Mouse (Mus musculus) lung, postnatal 25 days (tissue): ENCODE measurements around the gene D630045J12Rik.

Source experiments
- DNase-seq: peaks from one replicate; pipeline ENCODE4 v3.0.0; 2022; ENCODE audit warnings: low spot score

D630045J12Rik gene

DNA sequence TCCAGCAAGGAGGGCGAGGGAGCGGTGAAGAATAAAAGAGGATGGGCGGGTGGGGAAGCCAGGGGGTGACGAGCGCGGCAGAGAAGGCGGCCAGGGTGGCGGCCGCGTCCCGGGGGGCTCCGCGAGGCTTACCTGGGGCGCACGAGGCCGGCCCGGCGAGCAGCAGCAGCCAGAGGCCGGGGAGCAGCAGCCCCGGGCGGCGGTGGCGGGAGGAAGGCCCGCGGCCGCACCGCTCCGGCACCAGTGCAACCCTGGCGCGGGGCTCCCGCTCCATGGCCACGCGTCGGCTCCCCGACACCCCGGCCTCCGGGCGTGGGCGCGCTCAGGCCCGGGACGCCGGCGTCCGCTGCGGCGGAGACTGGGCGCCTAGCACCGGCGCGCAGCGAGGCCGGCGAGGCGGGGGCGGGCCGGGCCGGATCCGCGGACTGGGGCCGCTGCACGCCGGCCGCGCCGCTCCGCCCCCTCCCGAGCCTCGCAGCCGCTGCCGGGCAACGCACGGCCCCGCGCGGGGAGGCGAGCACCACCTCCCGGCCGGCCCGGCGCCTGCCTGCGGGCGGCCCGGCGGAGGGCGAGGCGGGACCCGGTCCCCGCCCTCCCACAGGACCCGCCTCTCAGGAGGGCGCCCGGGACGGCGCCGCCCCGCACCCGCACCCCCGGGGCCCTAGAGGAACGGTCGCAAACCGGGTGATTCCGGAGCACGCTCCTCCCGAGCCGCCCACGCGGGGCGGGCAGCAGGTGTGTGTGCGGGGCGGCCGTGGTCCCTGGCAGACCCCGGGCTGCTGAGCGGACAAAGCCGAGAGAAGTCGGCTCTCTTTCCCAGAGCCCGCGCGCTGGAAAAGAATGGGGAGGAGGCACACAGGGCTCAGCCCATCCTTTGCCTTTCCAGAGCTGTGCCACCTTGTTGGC, at the start of gene D630045J12Rik:
TSS of gene D630045J12Rik (minus strand) at position 274 of the 906 bp plus-strand sequence.
- DNase-seq, result peak; percentile 75

DNA sequence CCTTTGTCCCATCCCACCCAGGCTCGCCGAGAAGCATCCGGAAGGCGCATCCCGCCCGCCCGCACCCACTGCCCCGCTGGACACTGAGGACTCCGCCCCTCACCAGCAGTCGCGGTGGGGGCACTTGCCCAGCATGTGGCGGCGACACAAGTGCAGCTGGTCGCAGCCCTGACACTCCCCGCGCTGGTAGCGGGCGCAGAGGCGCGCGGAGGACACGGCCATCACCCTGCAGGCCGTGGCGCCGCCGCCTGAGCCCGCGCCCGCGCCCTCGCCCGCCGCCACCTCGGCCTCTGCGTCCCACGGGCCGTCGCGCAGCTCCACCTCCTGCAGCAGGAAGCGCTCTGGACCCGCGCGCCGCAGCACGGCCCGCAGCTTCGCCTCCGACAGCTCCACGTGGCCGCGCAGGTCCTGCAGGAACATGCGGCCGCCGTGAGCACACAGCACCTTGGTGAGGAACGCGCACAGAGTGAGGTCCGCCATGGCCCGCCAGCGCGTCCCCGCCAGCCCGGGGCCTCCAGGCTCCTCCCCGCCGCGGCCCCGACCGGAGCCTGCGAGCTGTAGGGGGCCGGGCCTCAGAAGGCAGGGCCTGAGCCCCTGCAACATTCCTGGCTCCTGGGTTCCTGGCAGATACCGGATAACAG, 45.1 kb upstream of the D630045J12Rik start, which contains the start of gene Zc3hav1l:
TSS of gene Zc3hav1l (minus strand) at position 499 of the 641 bp plus-strand sequence.
- peak; percentile 44 for DNase-seq

GRCm38 (mm10) chr6:38298246-38298635, 44.4 kb upstream of the D630045J12Rik start:
- no peak for DNase-seq

DNA sequence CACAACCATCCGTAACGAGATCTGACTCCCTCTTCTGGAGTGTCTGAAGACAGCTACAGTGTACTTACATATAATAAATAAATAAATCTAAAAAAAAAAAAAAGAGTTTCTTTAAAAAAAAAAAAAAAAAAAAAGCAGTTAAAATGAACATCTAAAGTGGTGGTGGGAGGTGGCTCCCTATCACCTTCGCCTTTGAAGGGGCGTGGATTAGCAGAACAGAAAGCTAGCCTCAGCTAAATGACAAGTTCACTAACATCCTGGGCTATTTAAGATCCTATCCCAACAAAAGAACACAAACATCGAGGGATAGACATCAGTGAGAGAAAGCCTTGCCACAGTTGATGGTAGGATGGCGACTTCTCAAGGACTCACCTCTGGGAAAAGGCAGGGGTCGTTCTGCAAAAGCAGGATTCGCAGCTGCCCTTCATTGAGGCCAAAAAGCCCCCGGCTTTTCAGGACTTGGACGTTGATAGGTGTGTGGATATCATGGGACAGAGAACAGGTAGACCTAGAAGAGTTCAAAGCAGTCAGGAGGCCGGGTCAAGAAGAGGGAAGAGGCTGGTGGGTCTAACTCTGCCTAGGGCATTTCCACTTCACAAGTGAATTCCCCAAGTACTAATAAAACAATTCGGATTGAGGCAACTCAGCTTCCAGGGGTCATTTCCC, 43.9 kb upstream of the D630045J12Rik start:
- DNase-seq, result no peak

- DNase-seq, result no peak
Measured at GRCm38 (mm10) chr6:38293708-38294107, 39.9 kb upstream of the D630045J12Rik start.

GRCm38 (mm10) chr6:38292871-38293646, 39.2 kb upstream of the D630045J12Rik start:
- no peak for DNase-seq

GRCm38 (mm10) chr6:38284422-38284821, 30.6 kb upstream of the D630045J12Rik start:
- no peak for DNase-seq

DNA sequence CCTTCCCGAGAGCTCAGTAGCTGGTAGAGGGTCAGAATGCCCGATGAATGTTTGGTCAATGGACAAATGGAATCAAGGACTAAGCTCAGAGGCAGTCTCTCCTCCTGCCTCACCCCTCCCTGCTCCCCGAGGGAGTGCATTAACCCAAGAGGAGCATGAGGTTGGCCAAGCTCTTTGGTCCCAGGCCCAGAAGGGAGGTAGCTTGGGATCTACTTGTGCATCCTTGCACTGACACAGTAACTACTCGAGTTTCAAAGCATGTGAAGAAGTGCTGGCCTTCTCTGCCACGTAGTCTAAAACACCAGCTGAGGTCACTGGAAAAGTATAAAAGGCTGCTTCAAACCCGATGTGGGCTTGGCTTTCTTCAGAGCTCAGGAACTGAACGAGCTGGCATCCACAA, 10.7 kb upstream of the D630045J12Rik start:
- no peak for DNase-seq

GRCm38 (mm10) chr6:38263393-38264159, 9.8 kb upstream of the D630045J12Rik start:
- no peak for DNase-seq

DNA sequence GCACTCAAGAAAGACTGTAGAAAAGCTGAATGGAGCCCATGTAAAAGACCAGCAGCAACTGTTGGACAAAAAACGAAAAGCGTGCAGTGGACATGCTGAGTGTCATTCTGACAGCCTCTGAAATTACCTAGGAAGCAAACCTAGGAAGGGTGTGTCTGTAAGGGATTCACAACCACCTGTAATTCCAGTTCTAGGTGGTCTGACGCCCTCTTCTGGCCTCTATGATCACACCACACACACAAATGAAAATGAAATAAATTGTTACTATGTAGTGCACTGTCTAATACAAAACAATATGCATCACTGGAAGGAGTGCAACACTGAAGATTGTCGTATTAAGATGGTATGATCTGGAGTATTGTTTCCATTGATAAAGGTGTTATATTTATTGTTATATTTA, 8.1 kb upstream of the D630045J12Rik start:
- no peak for DNase-seq

- DNase-seq, result no peak
Measured at GRCm38 (mm10) chr6:38257506-38257905, 3.7 kb upstream of the D630045J12Rik start.

- DNase-seq, result no peak
Measured at GRCm38 (mm10) chr6:38256793-38257192, 3.0 kb upstream of the D630045J12Rik start.

GRCm38 (mm10) chr6:38255794-38256193, 2.0 kb upstream of the D630045J12Rik start:
- no peak for DNase-seq

- no peak for DNase-seq
Measured at GRCm38 (mm10) chr6:38252766-38253735, 758 bp downstream of the D630045J12Rik start.

- DNase-seq, result no peak
Measured at GRCm38 (mm10) chr6:38252139-38252538, 1.7 kb downstream of the D630045J12Rik start.

DNA sequence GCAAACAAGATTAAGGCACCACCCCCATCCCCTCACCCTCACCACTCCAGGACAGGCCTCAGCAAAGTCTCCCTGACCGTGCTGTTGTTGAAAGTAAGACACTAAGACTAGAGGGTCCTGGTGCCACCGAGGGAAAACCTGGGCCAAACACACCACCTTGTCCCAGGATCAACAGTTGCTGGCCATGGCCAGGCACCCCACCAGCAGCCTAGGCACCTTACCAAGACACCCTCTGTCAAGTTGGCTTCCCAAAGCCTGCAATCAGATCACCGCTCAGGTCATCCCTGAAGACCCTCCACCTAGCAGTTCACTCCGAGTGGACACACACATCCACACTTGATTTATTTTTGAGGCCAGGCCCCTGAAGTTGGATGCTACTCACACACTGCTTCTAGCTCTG, 2.3 kb downstream of the D630045J12Rik start:
- no peak for DNase-seq

DNA sequence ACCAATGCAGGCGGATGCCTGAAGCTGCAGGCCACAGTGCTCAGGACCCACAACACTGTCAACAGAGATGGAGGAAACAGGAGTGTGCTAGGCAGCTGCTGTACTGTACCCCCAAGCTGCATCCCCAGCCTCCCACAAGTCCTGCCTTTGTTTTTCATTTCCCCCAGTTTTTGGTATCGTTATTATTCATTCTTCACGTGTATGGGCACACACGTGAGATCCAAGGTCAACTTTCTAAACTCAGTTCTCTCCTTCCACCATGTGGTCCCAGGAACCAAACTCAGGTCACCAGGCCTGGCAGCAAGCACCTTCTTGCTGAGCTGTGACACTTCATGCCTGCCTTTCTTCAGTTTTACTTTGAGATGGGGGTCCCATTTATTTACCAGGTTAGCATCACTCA, 6.4 kb downstream of the D630045J12Rik start:
- DNase-seq, result no peak

DNA sequence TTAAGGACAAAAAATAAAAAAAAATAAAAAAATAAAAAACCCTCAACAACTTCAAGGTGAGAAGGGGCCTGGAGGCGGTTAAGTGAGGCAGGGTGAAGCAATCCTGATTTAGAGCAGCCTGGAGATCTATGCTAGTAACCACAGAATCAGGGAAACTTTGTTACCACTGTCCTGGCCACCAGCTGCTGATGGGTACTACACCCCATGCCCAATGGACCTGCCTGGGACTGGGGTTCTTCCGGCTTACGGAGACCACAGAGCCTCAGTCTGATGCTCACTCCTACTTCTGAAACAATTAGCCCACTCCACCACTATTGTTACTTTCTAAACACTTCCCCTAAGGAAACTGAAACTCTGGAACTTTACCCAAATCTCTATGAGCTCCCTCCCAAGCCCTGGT, 9.0 kb downstream of the D630045J12Rik start:
- DNase-seq, result no peak

- DNase-seq, result no peak
Measured at GRCm38 (mm10) chr6:38244167-38244566, 9.6 kb downstream of the D630045J12Rik start.

DNA sequence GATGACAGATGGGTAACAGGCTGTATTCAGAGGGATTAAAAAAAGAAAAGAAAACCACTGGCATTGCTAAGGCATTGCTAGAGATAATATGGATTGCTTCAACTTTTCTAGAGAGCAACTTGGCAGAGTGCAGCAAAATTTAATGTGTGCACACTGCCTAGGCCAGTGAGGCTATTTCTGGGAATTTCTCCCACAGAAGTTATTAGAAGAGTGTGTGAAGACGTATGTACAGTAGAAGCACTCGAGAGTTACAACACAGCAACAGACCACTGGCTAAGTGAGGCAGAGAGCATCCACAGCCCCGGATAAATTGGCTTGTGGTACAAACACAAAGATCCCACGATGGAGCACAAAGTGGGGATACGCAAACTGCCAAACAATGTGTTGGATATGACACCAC, 11.0 kb downstream of the D630045J12Rik start:
- no peak for DNase-seq
